Mouse (Mus musculus) layer of hippocampus, adult 9-10 months (tissue): ENCODE results near the gene Txnrd1.

ENCODE experiments used
- DNase-seq: peaks from one replicate; pipeline ENCODE4 v3.0.0; 2022; ENCODE audit warnings: low spot score

Gene Txnrd1

DNA sequence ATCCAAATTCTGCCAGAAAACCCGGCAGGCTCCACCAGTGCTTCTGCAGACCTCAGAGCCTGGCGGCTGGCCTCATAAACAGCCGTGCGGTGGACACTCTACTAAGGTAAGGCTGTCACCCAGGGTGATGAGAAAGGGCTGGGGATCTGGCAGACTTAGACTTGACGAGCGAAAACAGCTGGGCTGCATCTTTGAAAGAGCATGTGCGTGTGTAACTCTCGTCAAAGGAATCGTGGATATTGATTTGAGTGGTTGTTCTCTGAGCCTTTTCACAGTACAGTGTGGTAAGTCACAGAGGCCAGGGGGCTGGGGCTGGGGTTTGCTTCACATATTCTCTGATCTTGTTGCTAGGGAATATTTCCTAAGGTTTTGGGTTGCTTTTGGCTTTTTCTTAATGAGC is at the start of gene Txnrd1:
Gene Txnrd1, plus strand, starts transcription at position 26 of the 400 bp plus-strand sequence.
- no peak for DNase-seq

DNA sequence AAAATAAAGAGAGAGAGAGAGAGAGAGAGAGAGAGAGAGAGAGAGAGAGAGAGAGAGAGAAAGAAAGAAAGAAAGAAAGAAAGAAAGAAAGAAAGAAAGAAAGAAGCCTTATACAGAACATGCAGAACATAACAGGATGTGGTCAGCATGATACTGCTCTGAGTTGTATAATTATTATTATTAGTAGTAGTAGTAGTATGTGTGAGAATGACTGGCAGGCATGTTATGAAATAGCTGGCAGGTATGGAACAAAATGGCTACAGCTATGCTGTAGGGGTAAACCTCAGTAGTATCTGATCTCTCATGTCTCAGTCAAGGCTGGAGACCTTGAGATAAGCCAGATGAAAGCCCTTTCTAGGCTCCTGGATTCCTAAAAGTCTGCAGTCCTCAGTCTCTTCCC is 44.6 kb upstream of the Txnrd1 start:
- DNase-seq: no peak

DNA sequence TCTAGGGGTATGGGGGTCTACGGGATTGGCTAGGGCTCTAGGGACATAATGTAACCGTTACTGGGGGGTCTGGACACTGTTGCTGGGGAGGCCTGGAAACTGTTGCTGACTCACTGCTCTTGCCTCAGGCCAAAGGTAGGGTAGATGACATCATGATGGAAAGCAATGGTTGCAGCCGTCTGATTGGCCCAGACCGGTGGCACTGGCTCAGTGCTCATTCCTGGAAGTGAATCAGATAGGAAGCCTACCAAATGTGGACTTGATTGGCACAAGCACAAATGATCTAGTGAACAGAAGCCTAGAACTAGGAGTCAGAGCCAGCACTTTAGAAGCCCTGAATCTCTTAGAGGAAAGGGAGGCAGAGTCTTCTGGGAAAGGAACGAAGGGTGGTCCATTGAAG is 43.2 kb upstream of the Txnrd1 start:
- no peak for DNase-seq

DNA sequence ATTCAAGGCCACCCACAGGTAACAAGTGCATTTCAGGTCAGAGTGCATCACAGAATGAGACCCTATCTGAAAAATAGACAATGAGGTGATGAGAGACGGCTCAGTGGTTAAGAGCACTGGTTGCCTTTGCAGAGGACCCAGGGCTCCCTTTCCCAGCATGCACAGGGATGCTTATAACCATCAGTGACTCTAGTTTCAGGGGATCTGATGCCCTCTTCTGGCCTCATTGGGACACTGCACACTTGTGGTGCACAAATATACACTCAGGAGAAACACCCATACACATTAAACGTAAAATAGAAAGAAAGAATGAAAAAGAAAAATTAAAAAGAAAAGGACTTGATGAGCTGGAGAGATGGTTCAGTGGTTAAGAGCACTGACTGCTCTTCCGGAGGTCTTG is 42.0 kb upstream of the Txnrd1 start:
- DNase-seq: no peak

DNA sequence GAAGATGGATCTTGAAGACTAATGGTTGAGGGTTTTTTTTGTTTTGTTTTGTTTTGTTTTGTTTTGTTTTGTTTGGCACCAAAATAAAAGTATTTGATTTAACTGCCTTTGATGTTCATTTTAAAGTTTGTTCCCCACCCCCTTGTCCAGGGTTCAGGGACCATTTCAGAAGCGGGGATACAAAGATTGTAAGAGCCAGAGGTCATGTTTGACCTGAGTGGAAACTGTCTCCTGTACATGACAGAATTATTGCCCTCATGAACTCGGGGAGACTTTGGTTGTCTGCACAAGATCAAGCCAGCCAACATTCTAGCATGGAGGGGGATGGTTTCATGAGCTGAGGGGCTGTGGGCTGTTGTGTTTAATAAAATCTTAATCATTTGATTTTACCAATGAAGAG is 41.4 kb upstream of the Txnrd1 start:
- no peak for DNase-seq

DNA sequence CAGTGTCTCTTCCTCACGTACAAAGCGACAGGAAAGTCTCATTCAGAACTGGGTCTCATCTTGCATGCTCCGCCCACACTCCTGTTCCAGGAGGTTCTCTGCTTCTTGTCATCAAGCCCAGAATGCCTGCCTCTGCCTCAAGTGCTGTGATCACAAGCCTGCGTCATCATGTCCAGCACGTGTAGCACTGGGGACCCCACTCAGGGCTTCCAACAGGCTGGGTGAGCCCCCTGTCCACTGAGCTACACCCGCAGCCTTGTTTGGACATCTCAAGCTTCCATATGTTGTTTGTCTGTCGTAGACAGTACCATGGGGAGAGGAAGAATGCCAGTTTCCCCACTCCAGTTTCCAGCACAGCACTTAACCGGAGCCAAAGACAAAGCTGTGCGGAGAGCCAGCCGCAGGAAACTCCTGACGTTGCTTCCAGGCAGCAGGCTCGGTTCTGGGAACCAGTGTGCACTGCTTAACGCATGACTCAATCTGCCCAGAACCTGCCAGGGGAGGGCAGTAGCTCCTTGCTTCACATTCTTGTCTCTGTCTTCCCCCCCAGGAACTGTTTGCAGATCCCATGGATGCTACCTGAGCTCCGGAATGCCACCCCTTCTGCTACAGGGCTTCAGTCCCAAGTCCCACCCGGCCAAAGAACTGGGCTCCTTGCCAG is 38.5 kb upstream of the Txnrd1 start:
- peak; percentile 55 for DNase-seq

DNA sequence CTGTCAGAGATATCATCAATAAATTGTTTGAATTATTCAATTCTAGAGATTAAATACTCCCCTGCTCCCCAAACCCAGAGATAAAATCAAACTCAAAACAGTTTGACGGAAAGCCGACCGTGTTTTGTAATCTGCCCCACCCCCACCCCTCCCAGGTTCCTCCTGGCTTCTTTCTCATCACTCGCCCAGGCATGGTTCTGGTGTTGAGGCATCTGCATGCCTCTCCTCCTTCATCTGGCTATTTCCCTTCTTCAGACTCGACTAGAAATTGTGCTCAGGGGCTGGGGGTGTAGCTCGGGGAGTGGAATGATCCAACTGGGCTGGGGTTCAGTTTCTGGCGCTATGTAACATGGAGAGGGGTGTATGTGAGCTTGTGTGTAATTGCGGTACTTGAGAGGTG is 38.0 kb upstream of the Txnrd1 start:
- no peak for DNase-seq

DNA sequence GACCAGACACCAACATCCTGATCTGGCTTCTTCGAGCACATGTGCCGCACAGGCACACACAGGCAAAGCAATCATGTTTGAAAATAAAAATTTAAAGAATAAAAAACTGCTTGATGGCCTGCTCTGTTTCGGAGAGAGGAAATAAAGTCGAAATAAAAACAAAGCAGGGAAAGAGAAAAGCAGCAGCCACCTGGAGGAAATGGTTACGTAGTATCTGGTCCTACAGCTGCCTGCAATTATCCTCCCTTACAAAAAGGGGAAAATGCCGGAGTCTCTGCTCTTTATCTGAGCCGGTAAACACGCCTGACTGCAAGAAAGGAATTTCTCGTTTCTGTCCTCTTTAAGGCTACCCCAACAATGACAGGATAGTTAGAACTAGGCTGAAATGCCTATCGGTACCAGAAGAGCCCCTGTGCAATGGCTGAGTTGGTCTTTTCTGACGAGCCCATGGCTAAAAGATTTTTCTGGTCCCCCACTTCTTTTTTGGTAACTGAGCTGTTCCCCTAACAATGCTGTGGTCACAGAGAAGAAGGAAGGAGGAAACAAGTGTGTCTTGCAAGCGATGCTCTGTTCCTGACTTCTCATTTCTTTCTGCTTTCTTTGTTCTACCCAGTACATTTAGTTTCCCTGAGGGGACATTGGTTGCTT is 37.2 kb upstream of the Txnrd1 start:
- peak; percentile 15 for DNase-seq

DNA sequence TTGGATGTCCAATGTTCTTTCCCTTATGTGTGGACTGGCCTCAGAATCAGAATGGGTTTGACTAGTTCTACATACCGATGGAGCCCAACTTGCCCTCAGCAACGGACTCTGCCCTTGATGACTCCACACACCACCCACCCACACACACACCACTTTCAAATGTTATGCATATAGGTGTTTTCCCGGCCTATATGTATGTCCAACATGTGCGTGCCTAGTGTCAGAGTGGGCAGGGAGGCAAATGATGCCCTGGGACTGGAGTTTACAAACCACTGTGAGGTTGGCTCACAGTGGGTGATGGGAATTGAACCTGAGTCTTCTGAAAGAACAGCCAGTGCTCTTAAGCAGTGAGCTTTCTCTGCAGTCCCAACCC is 36.6 kb upstream of the Txnrd1 start:
- DNase-seq: no peak

DNA sequence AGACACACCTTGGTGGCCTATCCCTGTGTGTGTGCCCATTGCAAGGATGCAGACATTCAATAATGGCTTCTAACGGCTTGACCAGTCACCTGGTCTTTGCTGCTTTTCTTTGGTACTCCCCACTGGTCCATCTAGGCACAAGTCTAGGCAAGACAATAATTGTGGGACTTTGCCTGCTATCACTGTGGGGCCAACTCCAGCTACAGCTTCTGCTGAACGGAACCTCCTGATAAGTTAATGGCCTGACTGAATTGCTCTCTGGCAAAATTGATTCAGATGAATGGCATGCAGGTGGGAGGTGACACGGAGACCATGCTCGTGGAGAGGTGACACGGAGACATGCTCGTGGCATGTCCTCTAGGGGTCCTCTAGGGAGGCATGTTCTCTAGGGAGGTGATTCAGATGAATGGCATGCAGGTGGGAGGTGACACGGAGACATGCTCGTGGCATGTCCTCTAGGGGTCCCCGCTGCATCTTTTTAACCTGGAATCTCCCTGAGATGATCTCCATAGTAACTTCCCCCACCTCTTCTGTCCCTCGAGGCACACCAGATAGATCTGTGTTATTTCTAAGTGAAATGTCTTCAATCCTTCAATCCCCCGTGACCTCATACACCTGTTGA is 35.3 kb upstream of the Txnrd1 start:
- no peak for DNase-seq

DNA sequence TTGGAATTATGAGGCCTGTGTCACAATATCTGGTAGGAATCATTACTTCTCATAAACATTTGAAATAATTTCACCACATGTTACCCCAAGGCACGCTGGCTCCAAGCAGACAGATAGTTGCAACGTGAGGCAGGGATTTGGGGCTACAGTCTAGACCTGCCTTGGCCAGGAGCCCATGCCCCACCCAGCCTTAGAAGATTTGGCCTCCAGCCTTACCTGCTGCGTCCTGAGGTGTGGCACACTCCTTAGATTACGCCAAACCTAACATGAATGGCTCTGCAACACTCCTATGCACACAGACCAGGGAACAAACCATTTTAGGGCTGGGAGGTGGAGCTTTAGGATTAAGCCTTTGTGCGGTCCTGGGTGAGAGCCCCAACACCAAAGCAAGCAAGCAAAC is 33.7 kb upstream of the Txnrd1 start:
- no peak for DNase-seq

DNA sequence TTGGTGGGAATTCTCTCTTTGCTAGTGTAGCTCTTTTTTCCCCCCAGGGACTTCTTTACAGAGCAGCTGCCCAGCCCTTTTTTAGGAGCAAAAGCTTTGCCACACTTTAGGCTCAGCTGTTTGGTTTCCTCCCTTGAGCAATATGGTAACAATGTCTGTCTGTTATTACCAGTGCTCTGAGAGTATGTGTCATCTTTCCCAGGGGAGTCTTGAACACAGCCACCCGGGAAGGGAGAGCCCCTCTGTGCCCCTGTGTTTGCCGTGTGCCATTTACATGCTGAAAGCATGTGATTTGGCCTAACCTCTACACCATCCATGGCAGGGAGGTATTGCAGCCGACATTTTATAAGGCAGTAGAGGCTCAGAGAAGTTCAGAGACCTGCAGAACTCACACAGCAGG is 29.4 kb upstream of the Txnrd1 start:
- no peak for DNase-seq

DNA sequence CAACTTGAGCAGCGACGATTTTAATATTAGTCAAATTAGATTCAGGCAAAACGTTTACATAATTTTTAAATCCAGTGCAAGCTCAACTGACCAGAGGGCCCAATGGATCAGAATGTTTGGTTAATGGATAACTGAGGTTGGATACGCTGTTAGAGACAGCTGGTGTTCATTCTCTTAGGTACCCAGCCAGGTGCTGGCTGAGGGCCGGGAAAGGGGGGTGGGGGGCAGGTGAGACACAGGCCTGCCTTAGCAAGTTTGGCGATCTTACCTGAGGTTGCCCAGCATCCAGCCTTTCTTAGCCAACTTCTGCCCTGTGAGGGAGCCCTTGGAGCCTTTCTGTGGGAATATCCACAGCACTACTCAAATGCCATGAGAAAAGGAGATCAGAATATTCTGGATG is 28.6 kb upstream of the Txnrd1 start:
- no peak for DNase-seq

DNA sequence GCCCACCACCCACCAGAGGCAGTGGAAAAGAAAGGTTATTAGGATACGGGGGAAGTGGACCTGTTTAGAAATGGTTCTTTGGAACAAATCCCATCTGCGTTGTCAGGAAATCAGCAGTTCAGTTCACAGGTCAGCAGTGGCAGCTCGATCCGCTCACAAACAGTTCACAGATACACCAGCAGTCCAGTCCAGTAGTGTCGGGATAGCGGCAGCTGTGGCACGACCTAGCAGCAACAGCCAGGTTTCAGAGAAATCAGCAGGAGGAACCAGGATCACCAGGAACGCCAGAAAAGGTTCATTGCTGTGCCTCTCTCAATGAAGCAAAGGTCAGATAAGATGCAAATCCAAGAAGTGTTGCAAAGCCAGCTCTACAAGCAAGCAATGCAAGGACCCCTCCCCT is 27.3 kb upstream of the Txnrd1 start:
- no peak for DNase-seq

DNA sequence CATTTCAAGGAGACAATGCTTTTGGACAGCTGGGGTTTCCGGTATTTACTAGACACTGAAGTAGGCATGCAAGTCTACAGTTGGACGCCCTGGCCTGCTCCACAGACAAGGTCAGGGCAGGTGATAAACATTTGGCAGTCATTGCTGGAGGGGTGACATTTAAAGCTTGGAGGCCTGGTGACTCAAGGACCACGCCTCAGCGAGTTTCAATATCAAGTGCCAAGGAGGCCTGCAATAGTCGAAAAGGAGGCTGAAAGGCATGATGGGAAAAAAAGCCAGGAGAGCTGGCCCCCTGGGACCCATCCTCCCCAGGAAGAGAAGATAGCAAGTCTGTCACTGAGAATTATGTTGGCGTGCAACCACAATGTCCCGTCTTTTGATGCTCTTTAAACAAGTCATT is 26.5 kb upstream of the Txnrd1 start:
- DNase-seq: no peak

DNA sequence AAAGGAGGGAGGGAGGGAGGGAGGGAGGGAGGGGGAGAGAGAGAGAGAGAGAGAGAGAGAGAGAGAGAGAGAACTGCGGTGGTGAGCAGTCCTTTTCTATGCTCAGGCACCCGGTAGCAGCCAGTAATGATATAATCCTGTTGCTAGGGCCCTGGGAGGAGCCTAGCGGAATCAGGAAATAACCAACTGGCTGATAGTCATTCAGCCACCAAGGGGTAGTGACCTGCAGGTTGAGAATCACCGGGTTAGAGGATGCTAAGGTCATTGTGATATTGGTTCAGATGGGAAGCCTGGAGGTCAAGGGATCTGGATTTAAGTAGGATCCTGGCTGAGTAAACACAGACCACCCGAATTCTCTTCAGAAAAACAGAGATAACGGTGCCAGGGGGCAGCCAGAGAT is 25.6 kb upstream of the Txnrd1 start:
- DNase-seq: no peak

DNA sequence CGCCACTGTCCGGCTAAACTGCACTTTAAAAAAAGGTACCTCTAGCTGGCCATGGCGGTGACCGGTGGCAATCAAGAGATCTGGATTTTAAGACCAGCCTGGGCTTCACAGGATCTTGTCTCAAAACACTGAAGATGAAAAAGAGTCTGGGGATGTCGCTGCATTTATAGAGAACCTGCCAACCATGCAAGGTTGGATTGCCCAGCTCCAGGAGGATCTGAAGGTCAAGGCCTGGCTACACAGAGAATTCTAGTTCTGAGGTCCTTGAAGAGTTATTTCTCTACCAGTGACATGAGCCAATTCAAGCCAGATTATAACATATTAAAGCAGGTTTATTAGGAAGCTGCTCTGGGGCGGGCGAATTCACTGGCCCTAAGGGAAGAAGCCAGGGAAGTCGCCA is 24.9 kb upstream of the Txnrd1 start:
- no peak for DNase-seq

DNA sequence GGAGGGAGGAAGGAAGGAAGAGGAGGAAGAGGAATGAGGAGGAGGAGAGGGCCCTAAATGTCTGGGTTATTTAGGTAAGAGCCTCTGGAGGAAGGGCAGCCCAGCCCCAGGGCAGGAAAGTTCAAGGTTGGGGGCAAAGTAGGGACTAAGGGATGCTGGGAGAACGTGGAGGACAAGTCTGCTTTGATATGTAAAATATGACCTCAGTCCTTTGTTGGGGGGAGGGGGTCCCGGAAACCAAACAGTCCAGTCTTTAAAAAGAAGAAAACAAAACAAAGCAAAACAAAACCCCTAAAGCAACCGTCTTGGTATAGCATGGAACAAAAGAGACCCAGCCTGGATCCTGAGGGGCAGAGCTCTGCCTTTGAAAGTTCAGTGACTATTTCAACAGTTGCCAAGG is 24.4 kb upstream of the Txnrd1 start:
- no peak for DNase-seq

DNA sequence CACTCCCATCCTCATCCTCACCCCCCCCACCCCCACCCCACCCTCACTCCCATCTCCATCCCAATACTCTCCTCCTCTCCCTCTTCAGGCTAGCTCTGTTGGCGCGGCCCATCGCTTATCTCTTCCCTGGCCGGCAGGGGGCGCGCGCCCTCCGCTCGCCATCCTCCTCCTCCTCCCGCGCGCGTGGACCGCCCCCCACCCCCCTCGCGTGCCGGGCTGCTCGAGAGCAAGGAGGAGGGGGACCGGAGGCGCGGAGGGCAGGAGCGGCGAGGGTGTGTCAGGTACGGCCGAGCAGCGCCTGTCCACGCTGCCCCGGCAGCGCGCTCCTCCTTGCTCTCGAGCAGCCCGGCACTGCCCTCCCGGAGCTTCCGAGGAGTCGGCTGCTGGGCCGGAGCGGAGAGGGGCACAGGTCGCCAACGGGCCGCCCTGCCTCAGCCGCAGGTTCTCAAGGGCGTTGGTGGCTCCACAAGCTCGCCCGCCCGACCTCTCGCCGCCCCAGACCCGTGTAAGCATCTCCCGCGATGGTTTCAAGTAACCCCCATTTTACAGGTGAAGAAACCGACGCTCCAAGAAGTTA is 21.8 kb upstream of the Txnrd1 start:
- no peak for DNase-seq

DNA sequence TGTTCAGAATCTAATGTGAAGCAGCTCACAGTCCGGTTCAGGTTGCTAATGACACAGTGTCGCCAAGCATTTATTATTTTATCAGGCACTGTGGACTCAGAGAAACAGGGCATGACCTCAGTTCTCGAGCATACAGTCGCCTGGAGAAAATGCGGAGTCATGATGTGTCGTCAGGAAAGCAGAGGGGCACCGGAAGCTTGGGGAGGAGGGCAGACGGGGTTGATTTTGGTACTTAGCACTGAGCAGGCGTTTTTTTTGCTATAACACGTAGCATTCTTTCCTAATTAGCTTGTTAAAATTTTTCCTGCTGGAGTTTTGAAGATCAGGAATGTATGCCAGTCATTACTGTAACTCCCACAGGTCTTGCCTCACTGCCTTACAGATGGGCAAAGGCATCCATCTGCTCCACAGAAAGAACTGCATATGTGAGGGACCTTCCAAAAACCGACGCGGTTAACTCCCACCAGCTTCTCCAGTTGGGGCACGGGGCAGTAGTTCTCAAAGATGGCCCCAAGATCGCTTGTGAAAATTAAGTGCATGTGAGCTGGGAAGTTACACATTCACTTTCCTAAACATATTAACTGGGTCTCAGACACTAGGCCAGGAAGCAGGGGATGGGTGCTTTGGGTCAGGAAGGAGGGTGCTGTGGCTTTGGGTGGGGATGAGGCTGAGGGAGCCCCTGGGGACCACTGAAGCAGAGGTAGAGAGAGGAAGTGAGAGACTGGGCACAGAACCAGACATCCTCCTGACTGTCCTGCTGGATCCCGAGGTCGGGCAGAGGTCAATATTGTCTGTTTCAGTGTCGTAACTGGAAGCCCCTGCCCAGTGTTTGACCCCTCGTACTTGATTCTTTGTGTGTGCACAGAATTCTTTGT is 19.4 kb upstream of the Txnrd1 start:
- no peak for DNase-seq

DNA sequence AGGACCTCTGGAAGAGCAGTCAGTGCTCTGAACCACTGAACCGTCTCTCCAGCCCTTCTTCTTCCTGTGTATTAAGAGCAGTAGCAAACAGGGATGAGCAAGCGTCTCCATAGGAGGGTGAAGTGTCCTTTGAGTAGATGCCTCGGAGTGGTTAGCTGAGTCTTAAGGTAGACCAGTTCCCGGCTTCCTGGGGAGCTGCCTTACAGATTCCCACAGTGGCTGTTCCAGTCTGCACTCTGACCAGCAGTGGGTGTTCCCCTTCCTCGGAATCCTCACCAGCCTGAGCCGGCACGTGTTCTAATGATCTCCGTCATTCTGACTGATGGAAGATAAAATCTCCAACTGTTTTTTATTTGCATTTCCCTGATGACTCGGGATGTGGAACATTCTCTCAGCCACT is 17.3 kb upstream of the Txnrd1 start:
- no peak for DNase-seq

DNA sequence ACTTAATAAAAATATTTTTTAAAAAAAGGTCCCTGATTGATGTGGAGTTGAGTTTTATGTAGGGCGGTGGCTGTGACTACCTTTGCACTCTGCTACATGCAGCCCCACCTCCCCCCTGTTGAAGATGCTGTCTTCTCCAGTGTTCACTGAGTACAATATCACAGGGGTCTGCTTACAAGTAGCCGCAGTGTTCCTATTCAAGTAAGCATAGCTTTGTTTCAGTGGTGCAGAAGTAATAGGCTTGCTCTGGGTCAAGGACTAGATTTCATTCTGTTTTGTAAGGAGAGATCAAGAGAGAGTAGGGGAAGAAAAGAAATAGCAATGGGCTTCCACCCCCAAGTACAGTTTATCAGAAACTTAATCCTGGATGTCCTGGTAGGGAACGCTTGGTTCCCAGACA is 16.2 kb upstream of the Txnrd1 start:
- no peak for DNase-seq

DNA sequence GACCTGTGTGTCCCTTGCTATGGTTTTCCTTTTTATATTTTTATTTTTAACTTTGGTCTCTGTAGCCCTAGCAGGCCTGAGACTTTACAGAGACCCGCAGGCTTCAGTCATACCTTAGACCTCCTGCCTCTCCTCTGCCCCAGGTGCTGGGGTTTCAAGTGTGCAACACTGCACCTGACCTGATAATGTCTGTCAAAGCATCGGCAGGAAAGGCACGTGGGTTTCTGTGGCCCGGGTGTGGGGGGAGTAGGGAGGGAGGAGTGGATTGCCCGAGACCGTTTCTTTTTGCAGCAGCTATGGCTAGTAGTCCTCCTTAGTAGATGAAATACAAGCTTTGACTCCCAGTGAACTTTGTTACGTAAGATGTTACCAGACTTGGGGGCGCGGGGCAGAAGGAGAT is 15.8 kb upstream of the Txnrd1 start:
- DNase-seq: no peak
